Mouse (Mus musculus) adrenal gland, adult 18-20 months (tissue): ENCODE data around the gene Evi2b. TPM values are rescaled to one million over a fixed set of nuclear protein-coding genes. Genes with fewer than 3 reads are reported as not detected.

Experiments
- DNase-seq, 2 experiments: peaks; one replicate each; pipeline ENCODE4 v3.0.0; 2021 to 2022; ENCODE audit warnings: low spot score in 2 of 2
- long read RNA-seq, 2 experiments: library from polyadenylated mRNA; stranded (forward); transcript quantifications; one replicate each; pipeline ENCODE4 v2.0.0; 2021
- total RNA-seq, 2 experiments: library from RNA; stranded (reverse); gene quantifications; 1 replicate in 1 of 2; 2 replicates in 1 of 2; pipeline ENCODE4 v1.2.3; 2021

Gene Evi2b
- 1 to 10 TPM in 1 of 2 experiments, under 1 TPM in 1; 0.99 to 2.3 TPM for total RNA-seq
- long read RNA-seq, experiment 1 = 0 reads
- long read RNA-seq, experiment 2 = 0 reads

GRCm38 (mm10) chr11:79523560-79524309 lies at the start of gene Evi2b:
TSS of gene Evi2b (minus strand) at chr11:79523762.
- DNase-seq = no peak

- DNase-seq = no peak
Observed at GRCm38 (mm10) chr11:79570319-79570718, 46.8 kb upstream of the Evi2b start.

DNA sequence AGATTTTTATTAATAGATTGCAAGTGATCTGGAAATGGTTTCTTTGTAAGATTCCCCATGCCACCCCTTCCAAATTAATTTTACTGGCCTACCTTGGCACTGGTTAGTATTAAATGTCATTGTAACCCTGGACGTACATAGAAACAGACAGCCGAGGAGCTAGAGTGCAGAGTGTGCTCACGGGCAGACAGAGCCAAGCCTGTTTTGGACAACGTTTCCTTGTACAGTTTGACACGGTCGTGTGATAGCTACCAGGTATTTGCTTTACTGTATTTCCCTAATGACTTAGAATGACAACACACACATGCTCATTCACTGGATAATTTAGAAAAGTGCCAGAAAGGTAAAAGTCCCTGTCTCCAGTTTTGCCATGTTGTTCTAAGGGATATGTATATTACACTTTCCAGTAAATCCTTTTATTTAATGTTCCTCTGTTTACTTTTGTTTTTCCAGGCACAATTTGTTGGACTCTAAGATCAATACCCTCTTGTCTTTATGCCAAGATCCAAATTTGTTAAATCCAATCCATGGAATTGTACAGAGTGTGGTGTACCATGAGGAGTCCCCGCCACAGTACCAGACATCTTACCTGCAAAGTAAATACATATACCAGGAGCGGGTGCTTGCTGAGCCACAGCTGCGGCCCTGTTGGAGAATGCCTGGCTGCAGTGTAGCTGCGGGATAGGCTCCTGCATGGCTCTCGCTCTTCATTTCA lies 44.8 kb upstream of the Evi2b start:
- no peak for DNase-seq

GRCm38 (mm10) chr11:79566947-79567346 lies 43.4 kb upstream of the Evi2b start:
- DNase-seq = no peak

DNA sequence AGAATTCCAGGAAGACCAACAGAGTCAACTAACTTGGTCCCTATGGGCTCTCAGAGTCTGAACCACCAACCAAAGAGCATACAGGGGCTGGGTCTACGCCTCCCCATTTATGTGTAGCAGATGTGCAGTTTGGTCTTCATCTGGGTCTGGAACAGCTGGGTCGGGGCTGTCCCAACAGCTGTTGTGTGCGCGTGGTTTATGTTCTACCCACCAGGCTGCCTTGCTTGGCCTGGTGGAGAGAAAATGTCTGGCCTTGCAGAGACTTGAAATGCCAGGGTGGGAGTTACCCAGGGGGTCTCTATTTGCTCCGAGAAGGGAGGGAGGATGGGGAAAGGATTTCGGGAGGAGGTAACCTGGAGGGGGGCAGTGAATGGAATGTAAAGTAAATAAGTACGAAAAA lies 39.9 kb upstream of the Evi2b start:
- DNase-seq = no peak

DNA sequence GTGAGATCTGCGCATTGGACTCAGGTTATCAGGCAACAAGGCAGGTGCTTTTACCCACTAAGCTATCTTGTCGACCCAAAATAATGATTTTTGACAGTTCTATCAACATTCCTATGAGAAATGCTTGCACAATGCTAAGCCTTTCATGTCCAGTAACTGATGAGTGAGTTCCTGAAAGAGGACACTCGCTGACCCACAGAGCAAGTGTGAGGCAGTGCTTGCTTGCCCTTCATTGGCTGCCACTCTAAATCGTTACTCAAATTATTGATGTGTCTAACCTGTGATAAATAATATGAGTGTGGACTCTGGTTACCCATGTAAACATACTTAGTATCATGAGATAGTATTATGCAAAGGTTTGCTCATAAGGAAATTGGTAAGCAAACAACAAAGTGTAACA lies 37.0 kb upstream of the Evi2b start:
- no peak for DNase-seq

- no peak for DNase-seq
Observed at GRCm38 (mm10) chr11:79552622-79553021, 29.1 kb upstream of the Evi2b start.

GRCm38 (mm10) chr11:79536293-79536692 lies 12.7 kb upstream of the Evi2b start:
- no peak for DNase-seq

DNA sequence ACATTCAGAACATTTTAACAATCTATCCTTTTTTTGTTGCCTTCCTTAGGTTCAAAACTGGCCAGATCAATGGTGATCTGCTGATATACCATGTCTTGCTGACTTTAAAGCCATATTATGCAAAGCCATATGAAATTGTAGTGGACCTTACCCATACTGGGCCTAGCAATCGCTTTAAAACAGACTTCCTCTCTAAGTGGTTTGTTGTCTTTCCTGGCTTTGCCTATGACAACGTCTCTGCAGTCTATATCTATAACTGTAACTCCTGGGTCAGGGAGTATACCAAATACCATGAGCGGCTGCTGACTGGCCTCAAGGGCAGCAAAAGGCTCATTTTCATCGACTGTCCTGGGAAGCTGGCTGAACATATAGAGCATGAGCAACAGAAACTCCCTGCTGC lies 12.0 kb upstream of the Evi2b start:
- no peak for DNase-seq

GRCm38 (mm10) chr11:79533950-79534690 lies 10.6 kb upstream of the Evi2b start:
- no peak for DNase-seq

DNA sequence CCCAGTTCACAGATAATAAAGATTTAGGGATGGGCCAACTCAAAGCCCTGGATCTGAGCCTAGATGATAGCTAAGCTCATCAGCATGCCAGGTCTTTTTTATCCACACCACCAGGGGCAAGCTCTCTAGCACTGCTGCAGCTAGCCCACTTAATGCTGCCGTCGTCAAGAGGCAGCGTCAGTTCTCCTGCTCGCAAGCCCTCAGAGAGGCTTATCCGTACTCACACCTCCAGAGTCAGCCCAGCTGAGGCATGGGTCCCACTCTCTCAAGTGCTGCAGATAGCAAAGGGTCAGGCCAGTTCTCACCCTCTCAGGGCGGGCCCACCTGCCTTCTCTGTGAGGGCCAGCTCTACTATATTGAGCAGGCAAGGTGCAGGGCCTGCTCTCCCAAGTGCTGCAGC lies 9.7 kb upstream of the Evi2b start:
- DNase-seq = no peak

DNA sequence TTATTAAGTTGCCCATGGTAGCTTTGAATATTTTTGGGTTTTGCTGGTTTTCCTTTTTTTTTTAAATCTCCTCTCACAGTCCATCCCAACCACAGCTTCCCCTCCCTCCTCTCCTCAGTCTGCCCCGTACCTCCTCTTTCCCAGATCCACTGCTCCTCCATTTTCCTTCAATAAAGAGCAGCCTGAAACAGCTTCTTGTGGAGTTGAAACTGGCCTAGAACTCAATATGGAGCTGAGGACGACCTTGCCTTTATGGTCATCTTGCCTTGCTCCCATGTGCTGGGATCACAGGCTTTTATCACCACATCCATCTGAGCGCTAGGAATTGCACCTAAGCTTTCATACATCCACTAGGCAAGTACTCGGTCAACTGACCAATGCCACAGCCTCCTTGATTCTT lies 7.9 kb upstream of the Evi2b start:
- DNase-seq = no peak

GRCm38 (mm10) chr11:79530774-79531173 lies 7.2 kb upstream of the Evi2b start:
- no peak for DNase-seq

- no peak for DNase-seq
Observed at GRCm38 (mm10) chr11:79530333-79530761, 6.8 kb upstream of the Evi2b start, which contains the start of the genes Evi2 and Evi2a. TSS of gene Evi2 (minus strand) at chr11:79530589. TSS of gene Evi2a (minus strand) at chr11:79530609.

GRCm38 (mm10) chr11:79529736-79530135 lies 6.2 kb upstream of the Evi2b start:
- DNase-seq = no peak

DNA sequence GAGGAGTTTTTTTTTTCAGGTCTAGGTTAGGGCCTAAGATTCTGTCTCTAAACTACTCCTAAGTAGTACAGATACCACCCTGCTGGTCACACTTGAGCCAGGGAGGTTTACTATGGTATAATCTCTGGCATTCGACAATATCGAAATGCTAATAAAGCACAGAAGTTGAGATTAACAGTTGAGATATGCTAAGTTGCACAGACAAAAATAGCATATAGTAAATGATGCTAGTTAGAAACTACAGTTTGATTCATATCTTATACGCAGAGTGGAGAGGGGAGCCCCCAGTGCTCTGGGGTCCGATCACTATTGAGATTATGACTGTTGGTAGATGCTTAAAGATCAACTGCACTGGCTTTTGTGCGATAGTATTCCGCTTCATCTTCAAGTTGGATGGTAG lies 5.7 kb upstream of the Evi2b start:
- no peak for DNase-seq

DNA sequence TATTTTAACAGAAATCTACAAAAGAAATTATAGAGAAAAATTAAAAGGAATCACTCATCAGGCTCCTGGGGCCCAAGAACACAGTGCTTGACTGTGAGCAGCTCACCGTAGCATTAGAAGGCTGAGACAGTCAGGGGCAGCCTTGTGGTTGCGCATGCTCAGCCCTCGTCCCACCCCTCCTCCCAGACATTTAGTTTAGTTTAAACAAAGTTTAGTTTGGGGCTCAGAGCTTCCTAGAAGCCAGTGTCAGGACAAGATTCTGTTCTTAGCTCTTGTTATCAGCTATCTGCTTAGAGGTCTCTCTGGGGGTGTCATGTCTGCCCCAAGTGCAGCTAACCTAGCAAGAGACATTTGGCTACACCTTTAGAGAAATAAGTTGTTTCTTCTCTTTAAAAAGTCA lies 5.0 kb upstream of the Evi2b start:
- no peak for DNase-seq

DNA sequence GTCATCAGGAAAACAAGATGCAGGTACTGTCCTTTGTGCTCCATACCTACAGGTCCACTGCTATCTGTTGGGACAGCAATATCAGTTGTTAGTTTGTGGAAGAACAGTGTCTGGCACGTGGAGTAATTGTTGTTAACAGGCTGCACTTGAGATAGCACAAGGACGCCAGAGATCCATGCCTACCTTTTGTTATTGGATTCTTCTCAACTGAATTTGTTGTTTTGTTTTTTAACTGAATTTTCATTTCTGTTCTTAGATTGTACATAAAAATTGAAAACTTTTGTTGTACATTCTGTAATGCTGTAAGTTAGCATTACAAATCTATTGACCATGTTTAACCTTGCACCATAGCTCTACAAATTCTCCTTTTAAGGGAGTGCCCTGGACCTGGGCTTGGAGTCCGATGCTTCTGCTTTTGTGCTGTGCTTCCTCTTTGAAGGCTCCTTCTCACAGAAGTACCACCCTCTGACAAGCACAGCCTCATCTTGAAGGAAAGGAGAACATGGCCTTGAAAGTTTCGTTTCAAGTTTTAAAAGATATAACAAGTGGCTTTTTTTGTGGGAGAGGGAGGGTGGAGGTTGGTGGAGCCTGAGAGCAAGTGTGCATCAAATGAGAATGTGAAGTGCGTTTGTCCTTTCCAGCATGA lies 4.3 kb upstream of the Evi2b start:
- no peak for DNase-seq

DNA sequence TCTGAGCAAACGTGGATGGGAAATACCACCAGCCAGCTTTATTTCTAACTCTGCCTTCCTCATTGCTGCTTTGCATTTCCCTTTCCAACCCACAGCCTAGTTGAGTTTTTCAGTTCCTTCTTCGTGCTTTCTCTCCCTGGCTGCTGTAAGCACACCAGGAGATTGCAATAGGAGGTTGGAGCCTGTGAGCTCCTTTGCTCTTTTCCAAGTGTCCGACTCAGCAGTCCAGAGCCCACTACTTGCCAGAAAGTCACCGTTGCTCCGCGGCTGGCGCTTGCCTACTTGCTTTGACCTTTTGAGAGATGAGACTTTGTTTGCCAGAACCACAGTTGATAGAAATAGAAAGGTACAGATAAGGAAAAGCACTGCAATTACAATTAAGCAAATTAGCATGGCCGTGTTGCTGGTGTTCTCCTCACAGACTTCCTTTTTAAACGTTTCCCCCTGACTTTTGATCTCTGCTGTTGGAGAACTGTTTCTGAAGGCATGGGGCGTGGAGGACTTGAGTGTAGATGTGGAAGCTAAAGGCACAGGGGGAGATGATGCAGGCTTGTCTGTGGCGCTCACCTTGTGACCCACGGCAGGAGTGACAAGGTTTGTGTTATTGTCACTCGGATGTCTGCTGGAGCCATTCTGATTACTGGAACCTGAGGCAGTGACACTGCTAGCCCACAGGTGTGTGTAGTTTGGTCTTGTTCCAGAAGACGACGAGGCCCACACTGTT lies 3.6 kb upstream of the Evi2b start:
- peak in 1 of 2 experiments; percentile 10 for DNase-seq

DNA sequence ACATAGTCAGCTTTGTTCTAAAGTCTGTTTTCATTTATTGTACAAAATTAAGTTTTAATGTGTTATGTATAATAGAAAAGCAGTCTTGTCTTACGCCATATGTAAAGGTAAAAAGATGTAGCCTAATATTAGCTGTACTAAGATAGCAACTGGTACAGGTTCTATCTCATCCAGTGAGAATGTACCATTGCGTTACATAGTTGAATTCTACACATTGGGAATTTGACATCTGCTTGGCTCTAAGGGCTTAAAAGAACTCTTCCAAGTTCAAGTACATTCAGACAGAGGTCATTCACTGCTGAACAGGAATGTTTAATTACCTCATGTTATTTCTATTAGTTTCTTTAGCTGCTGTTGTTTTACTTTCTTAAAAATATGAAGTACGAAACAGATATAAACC lies 3.0 kb upstream of the Evi2b start:
- DNase-seq = no peak

- no peak for DNase-seq
Observed at GRCm38 (mm10) chr11:79524310-79524575, 681 bp upstream of the Evi2b start.
